Mouse (Mus musculus) small intestine, adult 2 months (tissue): ENCODE data around the gene Rab21. TPM values are rescaled to one million over a fixed set of nuclear protein-coding genes. Genes with fewer than 3 reads are reported as not detected.

Experiments
- H3K27ac ChIP-seq: fragments of 200-500 bp; 2 replicates; pipeline ENCODE4 v1.5.1; 2012; ENCODE audit warnings: low read depth, low read length, control low read depth, inconsistent platforms; ENCODE audit not compliant: insufficient read depth
- H3K27me3 ChIP-seq: fragments of 200-500 bp; 2 replicates; pipeline ENCODE4 v1.6.1; 2012; ENCODE audit warnings: mild to moderate bottlenecking, moderate library complexity, low read length, inconsistent platforms; ENCODE audit not compliant: control insufficient read depth, insufficient read depth
- H3K36me3 ChIP-seq: fragments of 200-500 bp; 2 replicates; pipeline ENCODE4 v1.6.1; 2012; ENCODE audit warnings: mild to moderate bottlenecking, low read length, control low read depth, inconsistent platforms; ENCODE audit not compliant: control insufficient read depth, insufficient read depth
- H3K4me1 ChIP-seq: fragments of 200-500 bp; 2 replicates; pipeline ENCODE4 v1.6.1; 2012; ENCODE audit warnings: low read length, inconsistent platforms, mixed read lengths; ENCODE audit not compliant: control insufficient read depth, insufficient read depth, insufficient read length
- H3K4me3 ChIP-seq: fragments of 200-500 bp; 2 replicates; pipeline ENCODE4 v1.5.1; 2012; ENCODE audit warnings: low read depth, mild to moderate bottlenecking, control low read depth, inconsistent platforms, low read length, moderate library complexity
- CTCF ChIP-seq: fragments of 200-500 bp; IDR thresholded peaks from 2 replicates; pipeline ENCODE4 v1.5.1; 2012; ENCODE audit warnings: low read depth, mild to moderate bottlenecking, control low read depth, inconsistent platforms, low read length, moderate library complexity, mixed read lengths; ENCODE audit not compliant: insufficient replicate concordance, insufficient read length; ENCODE audit errors: extremely low read depth
- POLR2A ChIP-seq: fragments of 200-500 bp; IDR thresholded peaks from 2 replicates; pipeline ENCODE4 v1.6.1; 2012; ENCODE audit warnings: low read depth, mild to moderate bottlenecking, control low read depth, inconsistent platforms, low read length, moderate library complexity
- WGBS: fragments of 180-500 bp; shearing (Covaris S2); methylation state at CpG from one replicate; pipeline ENCODE4 v1.1.7; 2018; 5-methylcytosine and 5-hydroxymethylcytosine counted together
- polyA plus RNA-seq: library from polyadenylated mRNA; depleted of rRNA; stranded (reverse); fragments of >200 nt; gene quantifications from 2 replicates; pipeline ENCODE4 v1.2.3, GENCODE M21; 2012

The Rab21 gene
- polyA plus RNA-seq, 1 experiment, result 28.8 TPM

GRCm38 (mm10) chr10:115295162-115295561, 20.2 kb downstream of the Rab21 start:
- H3K36me3 ChIP-seq, result peaks cover 61% of the 10 kb centered on the region
- no peak for TF ChIP-seq CTCF
- TF ChIP-seq POLR2A, result no peak
- no peak overlapping the region for H3K27ac ChIP-seq
- no peaks in the 10 kb centered on the region for H3K4me1 ChIP-seq
- H3K27me3 ChIP-seq, result no peaks in the 10 kb centered on the region
- 96% methylated on average over 3 of the region's 3 CpGs for WGBS
- H3K4me3 ChIP-seq, result no peak overlapping the region

- 94% methylated on average over 7 of the region's 7 CpGs for WGBS
- no peak overlapping the region for H3K27ac ChIP-seq
- no peak for TF ChIP-seq POLR2A
- TF ChIP-seq CTCF, result no peak
- H3K36me3 ChIP-seq, result peaks cover 59% of the 10 kb centered on the region
- no peaks in the 10 kb centered on the region for H3K4me1 ChIP-seq
- H3K4me3 ChIP-seq, result no peak overlapping the region
- H3K27me3 ChIP-seq, result no peaks in the 10 kb centered on the region
Measured at GRCm38 (mm10) chr10:115294715-115295114, 20.7 kb downstream of the Rab21 start.

- 91% methylated on average over 7 of the region's 7 CpGs for WGBS
- Histone ChIP-seq H3K4me1 (no peaks in the 10 kb centered on the region), H3K27me3 (no peaks in the 10 kb centered on the region), H3K4me3 (no peak overlapping the region), H3K36me3 (peaks cover 58% of the 10 kb centered on the region), H3K27ac (no peak overlapping the region)
- TF ChIP-seq POLR2A, result no peak
- TF ChIP-seq CTCF, result no peak
Measured at GRCm38 (mm10) chr10:115293946-115294345, 21.4 kb downstream of the Rab21 start.

- TF ChIP-seq CTCF, result no peak
- no peak for TF ChIP-seq POLR2A
- Histone ChIP-seq H3K27ac (no peak overlapping the region), H3K27me3 (no peaks in the 10 kb centered on the region), H3K36me3 (peaks cover 57% of the 10 kb centered on the region), H3K4me1 (no peaks in the 10 kb centered on the region), H3K4me3 (no peak overlapping the region)
- 92% methylated on average over 9 of the region's 9 CpGs for WGBS
Measured at GRCm38 (mm10) chr10:115290671-115291070, 24.7 kb downstream of the Rab21 start.

GRCm38 (mm10) chr10:115288856-115289255, 26.5 kb downstream of the Rab21 start:
- no peaks in the 10 kb centered on the region for H3K4me1 ChIP-seq
- no peak overlapping the region for H3K27ac ChIP-seq
- no peaks in the 10 kb centered on the region for H3K27me3 ChIP-seq
- H3K4me3 ChIP-seq, result no peak overlapping the region
- peaks cover 43% of the 10 kb centered on the region for H3K36me3 ChIP-seq
- no peak for TF ChIP-seq CTCF
- TF ChIP-seq POLR2A, result no peak
- 81% methylated on average over 8 of the region's 8 CpGs for WGBS

GRCm38 (mm10) chr10:115284170-115284569, 31.2 kb downstream of the Rab21 start:
- H3K4me1 ChIP-seq, result no peaks in the 10 kb centered on the region
- H3K27me3 ChIP-seq, result no peaks in the 10 kb centered on the region
- peaks cover 15% of the 10 kb centered on the region for H3K36me3 ChIP-seq
- 28% methylated on average over 10 of the region's 10 CpGs for WGBS
- no peak overlapping the region for H3K27ac ChIP-seq
- no peak overlapping the region for H3K4me3 ChIP-seq
- TF ChIP-seq POLR2A (no peak), CTCF (no peak)

- H3K4me1 ChIP-seq, result no peaks in the 10 kb centered on the region
- no peak overlapping the region for H3K4me3 ChIP-seq
- no peaks in the 10 kb centered on the region for H3K27me3 ChIP-seq
- no peaks in the 10 kb centered on the region for H3K36me3 ChIP-seq
- no peak overlapping the region for H3K27ac ChIP-seq
- TF ChIP-seq CTCF (no peak), POLR2A (no peak)
- WGBS, result 80% methylated on average over 10 of the region's 10 CpGs
Measured at GRCm38 (mm10) chr10:115281381-115281780, 34.0 kb downstream of the Rab21 start.

- no peak for TF ChIP-seq CTCF
- TF ChIP-seq POLR2A, result no peak
- no peaks in the 10 kb centered on the region for H3K4me1 ChIP-seq
- no peaks in the 10 kb centered on the region for H3K36me3 ChIP-seq
- 78% methylated on average over 5 of the region's 5 CpGs for WGBS
- H3K27me3 ChIP-seq, result no peaks in the 10 kb centered on the region
- H3K27ac ChIP-seq, result no peak overlapping the region
- H3K4me3 ChIP-seq, result no peak overlapping the region
Measured at GRCm38 (mm10) chr10:115271649-115272048, 43.7 kb downstream of the Rab21 start.
